Mouse (Mus musculus) MEL (cell line): ENCODE data around the gene Sgms1. TPM values are rescaled to one million over a fixed set of nuclear protein-coding genes. Genes with fewer than 3 reads are reported as not detected.
A peak's percentile ranks its signal among the peaks of the same experiment; 100 is the strongest.

ENCODE experiments used
- DNase-seq: peaks from one replicate; pipeline ENCODE4 v3.0.0; 2011; ENCODE audit warnings: low read depth, low spot score
- H3K27ac ChIP-seq: 2 replicates; pipeline ENCODE4 v1.5.1; 2012; ENCODE audit warnings: low read depth, mild to moderate bottlenecking, control low read depth, low read length, moderate library complexity; ENCODE audit not compliant: control insufficient read depth
- H3K27me3 ChIP-seq, 2 experiments: fragments of 150-350 bp in 1 of 2; sonication (generic) in 1 of 2; 2 replicates each; pipeline ENCODE4 v1.6.1; 2012; ENCODE audit warnings: low read length in 2 of 2, mild to moderate bottlenecking in 2 of 2, improper control_type of control experiment in 1 of 2, moderate library complexity in 1 of 2; ENCODE audit not compliant: insufficient read depth in 2 of 2, control insufficient read depth in 1 of 2
- H3K36me3 ChIP-seq, 2 experiments: 2 replicates each; pipeline ENCODE4 v1.6.1; 2012 to 2014; ENCODE audit warnings: low read length in 2 of 2, improper control_type of control experiment in 1 of 2, inconsistent platforms in 1 of 2, mild to moderate bottlenecking in 1 of 2; ENCODE audit not compliant: insufficient read depth in 2 of 2, control insufficient read depth in 1 of 2
- H3K4me1 ChIP-seq, 2 experiments: fragments of 150-350 bp in 1 of 2; sonication (generic) in 1 of 2; 2 replicates each; pipeline ENCODE4 v1.6.1; 2012; ENCODE audit warnings: low read length in 2 of 2, improper control_type of control experiment in 1 of 2, mild to moderate bottlenecking in 1 of 2; ENCODE audit not compliant: insufficient read depth in 2 of 2, control insufficient read depth in 1 of 2
- H3K4me3 ChIP-seq, 2 experiments: fragments of 150-350 bp in 1 of 2; sonication (generic) in 1 of 2; 2 replicates each; pipeline ENCODE4 v1.5.1; 2012; ENCODE audit warnings: low read depth in 2 of 2, low read length in 2 of 2, mild to moderate bottlenecking in 2 of 2, moderate library complexity in 2 of 2, control low read depth in 1 of 2, improper control_type of control experiment in 1 of 2; ENCODE audit not compliant: control insufficient read depth in 1 of 2, insufficient read depth in 1 of 2
- H3K79me2 ChIP-seq: 2 replicates; pipeline ENCODE4 v1.6.1; 2012; ENCODE audit warnings: mild to moderate bottlenecking, low read length, moderate library complexity; ENCODE audit not compliant: control insufficient read depth, poor library complexity, insufficient read depth
- H3K9ac ChIP-seq: 2 replicates; pipeline ENCODE4 v1.6.1; 2012; ENCODE audit warnings: low read depth, mild to moderate bottlenecking, control low read depth, low read length, moderate library complexity; ENCODE audit not compliant: control insufficient read depth, poor library complexity, severe bottlenecking
- H3K9me3 ChIP-seq: fragments of 150-350 bp; sonication (generic); replicated peaks from 2 replicates; pipeline ENCODE4 v1.6.1; 2012; ENCODE audit warnings: mild to moderate bottlenecking, low read length, improper control_type of control experiment, moderate library complexity; ENCODE audit not compliant: insufficient read depth
- BHLHE40 ChIP-seq: IDR thresholded peaks from 2 replicates; pipeline ENCODE4 v1.6.1; 2012; ENCODE audit warnings: low read depth, mild to moderate bottlenecking, inconsistent platforms, low read length, improper control_type of control experiment, borderline replicate concordance
- CHD1 ChIP-seq: IDR thresholded peaks from 2 replicates; pipeline ENCODE4 v1.6.1; 2012; ENCODE audit warnings: low read depth, mild to moderate bottlenecking, inconsistent platforms, low read length, improper control_type of control experiment
- E2F4 ChIP-seq: IDR thresholded peaks from 2 replicates; pipeline ENCODE4 v1.6.1; 2011; ENCODE audit warnings: low read depth, low read length, improper control_type of control experiment, borderline replicate concordance
- EP300 ChIP-seq, 2 experiments: IDR thresholded peaks; 2 replicates each; pipeline ENCODE4 v1.6.1; 2011; ENCODE audit warnings: improper control_type of control experiment in 2 of 2, low read length in 2 of 2, low read depth in 1 of 2, mild to moderate bottlenecking in 1 of 2
- ETS1 ChIP-seq: IDR thresholded peaks from 2 replicates; pipeline ENCODE4 v1.6.1; 2012; ENCODE audit warnings: low read depth, mild to moderate bottlenecking, inconsistent platforms, low read length, improper control_type of control experiment, moderate library complexity
- GATA1 ChIP-seq: IDR thresholded peaks from 2 replicates; pipeline ENCODE4 v1.6.1; 2011; ENCODE audit warnings: low read depth, low read length, improper control_type of control experiment
- MAFK ChIP-seq: IDR thresholded peaks from 2 replicates; pipeline ENCODE4 v1.6.1; 2011; ENCODE audit warnings: low read depth, mild to moderate bottlenecking, low read length, improper control_type of control experiment, borderline replicate concordance
- MAX ChIP-seq: IDR thresholded peaks from 2 replicates; pipeline ENCODE4 v1.6.1; 2011; ENCODE audit warnings: low read length, improper control_type of control experiment
- MEF2A ChIP-seq: IDR thresholded peaks from 2 replicates; pipeline ENCODE4 v1.6.1; 2014; ENCODE audit warnings: low read depth, mild to moderate bottlenecking, inconsistent platforms, low read length, improper control_type of control experiment; ENCODE audit not compliant: poor library complexity, insufficient replicate concordance, severe bottlenecking; ENCODE audit errors: extremely low read depth
- MXI1 ChIP-seq: IDR thresholded peaks from 2 replicates; pipeline ENCODE4 v1.6.1; 2011; ENCODE audit warnings: mild to moderate bottlenecking, low read depth, low read length, improper control_type of control experiment
- MYC ChIP-seq: IDR thresholded peaks from 2 replicates; pipeline ENCODE4 v1.6.1; 2011; ENCODE audit warnings: low read depth, mild to moderate bottlenecking, low read length, improper control_type of control experiment, moderate library complexity
- NELFE ChIP-seq: IDR thresholded peaks from 2 replicates; pipeline ENCODE4 v1.6.1; 2011; ENCODE audit warnings: low read depth, low read length, improper control_type of control experiment
- RCOR1 ChIP-seq: IDR thresholded peaks from 2 replicates; pipeline ENCODE4 v1.6.1; 2012; ENCODE audit warnings: low read depth, mild to moderate bottlenecking, inconsistent platforms, low read length, improper control_type of control experiment
- SIN3A ChIP-seq: IDR thresholded peaks from 2 replicates; pipeline ENCODE4 v1.6.1; 2012; ENCODE audit warnings: low read length, improper control_type of control experiment, inconsistent platforms
- TBP ChIP-seq: IDR thresholded peaks from 2 replicates; pipeline ENCODE4 v1.8.0; 2011; ENCODE audit warnings: low read depth, low read length, improper control_type of control experiment
- TCF12 ChIP-seq: IDR thresholded peaks from 2 replicates; pipeline ENCODE4 v1.6.1; 2014; ENCODE audit warnings: low read depth, mild to moderate bottlenecking, inconsistent platforms, low read length, improper control_type of control experiment, moderate library complexity
- ZMIZ1 ChIP-seq: IDR thresholded peaks from 2 replicates; pipeline ENCODE4 v1.6.1; 2012; ENCODE audit warnings: low read depth, mild to moderate bottlenecking, inconsistent platforms, low read length, improper control_type of control experiment, moderate library complexity
- ZNF384 ChIP-seq: IDR thresholded peaks from 2 replicates; pipeline ENCODE4 v1.6.1; 2012; ENCODE audit warnings: low read depth, mild to moderate bottlenecking, inconsistent platforms, low read length, improper control_type of control experiment
- polyA plus RNA-seq, 2 experiments: library from polyadenylated mRNA; stranded (reverse) in 1 of 2; unstranded in 1 of 2; fragments of >175 nt in 1 of 2; fragments of >200 nt in 1 of 2; gene quantifications; 2 replicates each; pipeline versions ENCODE4 v1.2.1 to v1.2.4; 2012; ENCODE audit warnings: low replicate concordance in 2 of 2, low read depth in 1 of 2; ENCODE audit not compliant: insufficient read length in 2 of 2, insufficient read depth in 1 of 2, missing spikeins in 1 of 2
- total RNA-seq: library from RNA; depleted of rRNA; stranded (reverse); fragments of 300-350 nt; gene quantifications from 2 replicates; pipeline ENCODE4 v1.2.3, GENCODE M21; 2012

Sgms1 gene
- total and polyA plus RNA-seq, 3 experiments = 16.3 to 18.5 TPM; not detected in 1

GRCm38 (mm10) chr19:32237173-32237583 lies 152.3 kb downstream of the Sgms1 start:
- peak; percentile 56 for DNase-seq
- peaks cover 11 to 27% of the 10 kb centered on the region in 2 experiments for H3K4me1 ChIP-seq
- H3K79me2 ChIP-seq = peaks cover 34% of the 10 kb centered on the region
- H3K9me3 ChIP-seq = no peaks in the 10 kb centered on the region
- H3K4me3 ChIP-seq = peak overlapping the region; percentile 63 to 83
- peaks cover 2 to 23% of the 10 kb centered on the region in 2 experiments; a peak in 2 of 4 replicates for H3K36me3 ChIP-seq
- no peaks in the 10 kb centered on the region for H3K27me3 ChIP-seq
- peak overlapping the region; percentile 100 for H3K27ac ChIP-seq
- peak overlapping the region; percentile 77 for H3K9ac ChIP-seq
- peak; percentile 48; the same call in 1 of the 2 replicates for TF ChIP-seq MYC
- no peak for TF ChIP-seq NELFE
- TF ChIP-seq MAX = no peak
- no peak for TF ChIP-seq TBP
- TF ChIP-seq ZMIZ1 = no peak
- TF ChIP-seq TCF12 = peak; percentile 68
- peak; percentile 71 for TF ChIP-seq ETS1
- peak; percentile 63; the same call in 1 of the 2 replicates for TF ChIP-seq SIN3A
- peak; percentile 63 to 80; a peak in 3 of 4 replicates for TF ChIP-seq EP300 (IDR thresholded peaks at IDR 0.05; ENCODE audit: low read depth in 1 of 2, low read length in 2 of 2)
- TF ChIP-seq MXI1 = peak; percentile 58
- TF ChIP-seq GATA1 = peak; percentile 84
- TF ChIP-seq ZNF384 = no peak
- TF ChIP-seq MEF2A = no peak
- TF ChIP-seq E2F4 = no peak
- TF ChIP-seq BHLHE40 = peak; percentile 5; the same call in 1 of the 2 replicates
- peak; percentile 28; the same call in 1 of the 2 replicates for TF ChIP-seq RCOR1
- TF ChIP-seq MAFK = no peak
- TF ChIP-seq CHD1 = no peak
- TF ChIP-seq, all 39 proteins: peak for 9

- no peak overlapping the region for H3K27ac ChIP-seq
Measured at GRCm38 (mm10) chr19:32234717-32235434, 154.6 kb downstream of the Sgms1 start.

More at GRCm38 (mm10) chr19:32234717-32235434, 154.6 kb downstream of the Sgms1 start:
- Histone ChIP-seq H3K4me1 (peaks cover 3 to 14% of the 10 kb centered on the region in 2 experiments; a peak in 3 of 4 replicates), H3K79me2 (peaks cover 41% of the 10 kb centered on the region), H3K4me3 (no peak overlapping the region), H3K36me3 (peaks cover 3 to 11% of the 10 kb centered on the region in 2 experiments; a peak in 3 of 4 replicates), H3K9ac (no peak overlapping the region), H3K9me3 (no peaks in the 10 kb centered on the region), H3K27me3 (no peaks in the 10 kb centered on the region)
- TF ChIP-seq EP300 (IDR thresholded peaks at IDR 0.05; ENCODE audit: low read depth in 1 of 2, low read length in 2 of 2) = no peak
- TF ChIP-seq MEF2A = no peak
- no peak for DNase-seq
